Mouse (Mus musculus) spleen, adult 2 months (tissue): ENCODE measurements around the gene P4ha3.

ENCODE experiments used
- CTCF ChIP-seq: fragments of 200-500 bp; IDR thresholded peaks from 2 replicates; pipeline ENCODE4 v1.5.1; 2011; ENCODE audit warnings: mild to moderate bottlenecking, inconsistent platforms; ENCODE audit not compliant: insufficient read depth, insufficient read length, insufficient replicate concordance; ENCODE audit errors: extremely low read depth
- POLR2A ChIP-seq: fragments of 200-500 bp; IDR thresholded peaks from 2 replicates; pipeline ENCODE4 v1.6.1; 2011; ENCODE audit warnings: low read depth, low read length, inconsistent platforms

DNA sequence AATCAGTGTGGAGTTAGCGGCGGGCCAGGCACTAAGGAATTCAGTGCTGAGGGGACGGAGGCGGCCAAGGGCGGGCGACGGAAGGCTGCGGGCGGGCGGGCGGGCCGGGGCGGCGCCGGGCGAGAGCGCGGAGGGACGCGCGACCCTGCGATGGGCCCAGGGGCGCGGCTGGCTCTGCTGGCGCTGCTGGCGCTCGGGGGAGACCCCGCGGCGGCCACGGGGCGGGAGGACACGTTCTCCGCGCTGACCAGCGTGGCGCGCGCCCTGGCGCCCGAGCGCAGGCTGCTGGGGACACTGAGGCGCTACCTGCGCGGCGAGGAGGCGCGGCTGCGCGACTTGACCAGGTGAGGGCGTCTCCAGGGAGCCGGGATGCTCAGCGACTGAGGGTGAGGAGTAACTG, at the start of gene P4ha3:
- TF ChIP-seq CTCF (no peak), POLR2A (no peak)
